Mouse (Mus musculus) monocyte, adult 5-6 weeks (primary cell): Measurements from ENCODE around the gene Fam210b. TPM values are rescaled to one million over a fixed set of nuclear protein-coding genes. Genes with fewer than 3 reads are reported as not detected.
"Not testable (repeated sequence)": the region's sequence is repeated elsewhere in the genome, so short reads cannot be mapped to it uniquely, and the experiment has no call there.

ENCODE experiments used
- ATAC-seq: fragments of 153-309, 156-312 bp; replicated peaks from 2 replicates; pipeline ENCODE4 v1.8.0; 2017; ENCODE audit warnings: mild to moderate bottlenecking; ENCODE audit not compliant: low TSS enrichment, insufficient number of reproducible peaks, severe bottlenecking, poor library complexity, low FRiP score
- total RNA-seq: library from RNA; stranded (forward); fragments of 200-1000, 200-491, 200-594 nt; gene quantifications from 3 replicates; pipeline ENCODE4 v1.2.3, GENCODE M21; 2017

The Fam210b gene
- 7.1 to 7.7 TPM (median 7.5 TPM) in 3 replicates for total RNA-seq

- peak; percentile 93 for ATAC-seq
These were observed at the start of gene Fam210b for GRCm38 (mm10) chr2:172345258-172345738. Gene Fam210b (plus strand): TSS chr2:172345565.

DNA sequence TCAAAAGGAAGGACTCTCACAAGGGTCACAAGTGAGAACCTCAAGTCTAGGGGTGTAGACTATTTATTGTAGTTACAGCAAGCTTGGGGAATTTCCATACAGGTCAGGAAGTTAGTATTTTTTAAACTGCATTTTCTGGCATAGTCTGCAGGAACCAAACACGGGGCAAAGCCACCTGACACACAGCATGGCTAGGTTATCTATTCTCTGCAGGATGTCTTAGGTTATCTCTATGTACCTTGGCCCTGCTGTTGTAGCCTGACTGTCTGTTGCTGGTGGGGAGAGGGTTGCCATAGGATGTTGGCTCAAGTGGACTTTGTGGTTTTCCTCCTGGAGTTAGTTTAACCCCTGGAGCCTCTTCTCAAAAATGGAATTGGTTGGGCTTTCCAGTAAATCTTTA is 47.3 kb upstream of the Fam210b start:
- no peak for ATAC-seq

- no peak for ATAC-seq
These were observed 46.8 kb upstream of the Fam210b start for GRCm38 (mm10) chr2:172298542-172298941.

DNA sequence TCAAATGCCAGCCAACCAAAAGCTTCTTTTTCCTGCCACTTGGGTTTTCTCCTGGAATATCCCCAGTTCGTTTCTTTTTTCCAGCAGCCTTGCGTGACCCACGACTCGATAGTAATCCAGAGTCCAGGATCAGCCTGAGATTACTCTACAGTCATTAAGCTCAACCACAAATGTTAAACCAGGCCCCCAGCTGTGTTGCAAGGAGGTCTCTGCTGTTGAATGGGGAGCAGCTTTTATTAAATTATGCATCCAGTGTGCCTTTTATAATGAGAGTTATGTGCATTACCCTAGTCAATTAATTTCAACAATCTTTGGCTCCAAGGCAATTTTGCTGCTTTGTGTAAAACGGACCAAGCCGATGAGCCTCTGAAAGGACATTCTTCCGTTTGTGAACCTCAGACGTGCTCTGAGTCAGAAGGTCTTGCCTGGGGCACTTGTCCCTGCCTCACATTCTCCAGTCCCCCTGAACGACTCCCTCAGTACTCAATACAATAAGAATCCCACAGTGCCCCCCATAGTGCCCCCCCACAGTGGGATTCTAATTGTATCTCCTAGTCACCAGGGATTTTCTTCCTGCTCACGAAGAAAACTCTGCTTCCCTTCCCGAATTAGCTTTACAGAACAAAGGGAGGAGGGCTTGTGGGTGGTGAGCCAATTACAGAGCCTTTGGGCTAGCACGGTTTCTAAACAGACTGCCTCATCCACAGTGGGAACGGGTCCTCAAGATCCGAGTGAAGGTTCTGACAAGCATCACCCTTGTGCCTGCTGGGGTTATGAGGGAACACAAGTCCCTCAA is 46.0 kb upstream of the Fam210b start:
- ATAC-seq: no peak

DNA sequence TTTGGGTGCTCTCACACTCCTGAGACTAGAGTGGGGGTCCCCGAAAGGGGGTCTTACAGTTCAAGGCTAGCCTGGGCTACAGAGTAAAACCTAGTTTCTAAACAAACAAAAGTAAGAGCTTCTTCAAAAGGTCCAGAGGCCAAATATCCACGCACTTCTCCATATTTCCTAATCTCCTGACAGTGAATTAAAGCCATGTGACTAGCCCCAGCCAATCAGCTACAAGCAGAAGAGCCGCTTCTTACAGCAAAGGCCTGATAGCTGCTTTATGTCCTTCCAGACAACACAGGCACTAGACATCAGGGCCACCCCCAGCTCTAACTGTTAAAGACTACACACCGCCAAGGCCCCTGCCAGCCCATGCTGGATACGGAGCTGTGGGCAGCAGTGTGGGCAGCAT is 43.0 kb upstream of the Fam210b start:
- no peak for ATAC-seq

GRCm38 (mm10) chr2:172304118-172304708 is 41.2 kb upstream of the Fam210b start:
- no peak for ATAC-seq

DNA sequence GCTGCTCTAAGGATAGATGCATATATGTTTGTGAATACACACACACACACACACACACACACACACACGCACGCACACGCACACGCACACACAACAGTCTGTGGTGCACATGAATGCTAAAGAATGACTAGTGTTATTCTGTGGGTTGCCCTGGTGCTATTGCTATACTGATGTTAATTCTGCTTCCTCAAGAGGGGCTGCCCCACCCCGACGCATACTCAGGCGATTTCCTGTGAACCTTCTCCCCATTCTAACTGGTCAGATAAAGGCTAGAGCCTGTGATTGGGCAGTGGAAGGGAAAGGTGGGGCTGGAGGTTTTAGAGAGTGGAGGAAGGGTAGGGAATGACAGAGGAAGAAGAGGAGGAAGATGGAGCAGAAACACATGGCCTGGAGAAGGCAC is 39.8 kb upstream of the Fam210b start:
- not testable (repeated sequence) for ATAC-seq

- ATAC-seq: no peak
These were observed 38.8 kb upstream of the Fam210b start for GRCm38 (mm10) chr2:172306544-172306943.

DNA sequence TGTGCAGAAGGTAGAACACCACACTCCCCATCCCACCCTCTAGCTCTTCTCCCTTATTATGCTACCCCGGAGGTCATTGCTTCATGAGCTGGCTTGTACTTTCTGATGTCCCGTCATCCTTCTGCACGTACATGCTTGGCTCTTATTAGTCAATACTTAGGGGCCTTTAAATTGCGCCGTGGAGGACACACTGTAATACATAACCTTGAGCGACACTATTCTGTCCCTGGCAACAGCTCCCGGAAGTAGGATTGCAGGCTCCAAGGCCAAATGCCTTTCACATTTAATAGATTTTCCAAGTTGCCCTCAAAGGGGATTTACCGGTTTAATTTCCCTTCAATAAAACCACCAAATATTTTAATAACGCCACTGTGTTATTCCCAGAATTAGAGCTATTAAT is 33.6 kb upstream of the Fam210b start:
- ATAC-seq: no peak

- ATAC-seq: no peak
These were observed 24.5 kb upstream of the Fam210b start for GRCm38 (mm10) chr2:172320878-172321277.

DNA sequence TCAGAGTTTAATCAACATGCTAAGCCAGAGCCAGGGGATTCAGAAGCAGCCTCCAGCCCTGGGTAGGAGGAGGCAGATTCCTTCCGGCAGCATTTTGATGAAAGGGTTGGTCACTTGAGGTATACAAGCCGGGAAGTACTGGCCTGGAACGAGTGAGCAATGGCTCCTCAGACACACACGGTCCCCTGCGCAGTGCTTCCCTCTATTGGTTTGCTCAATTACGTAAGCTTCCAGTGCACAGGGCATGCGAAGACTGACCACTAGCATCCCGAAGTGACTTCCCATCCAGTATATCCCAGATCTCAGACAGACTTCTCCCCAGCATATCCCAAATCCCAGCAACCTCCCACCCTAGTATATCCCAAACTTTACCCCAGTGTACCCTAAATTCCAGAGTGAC is 17.1 kb upstream of the Fam210b start:
- ATAC-seq: no peak

DNA sequence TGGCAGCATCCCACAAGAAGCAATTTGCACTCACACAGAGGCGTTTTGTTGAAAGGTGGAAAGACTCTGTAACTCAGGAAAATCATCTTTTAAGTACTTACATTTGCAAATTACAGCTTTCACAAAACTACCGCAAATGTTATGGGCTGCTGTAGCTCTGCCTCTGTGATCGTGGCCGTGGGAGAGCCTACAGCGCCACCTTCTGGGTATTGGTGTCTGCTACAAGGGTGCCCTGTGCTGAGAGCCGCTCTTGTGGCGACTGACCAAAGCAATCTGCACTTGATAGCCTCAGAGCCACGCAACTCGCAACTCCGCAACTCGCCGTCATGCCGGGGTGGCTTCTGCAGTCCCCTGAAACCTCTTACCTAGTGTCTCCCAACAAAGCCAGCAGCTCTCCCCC is 16.2 kb upstream of the Fam210b start:
- no peak; the same call in 1 of the 2 replicates for ATAC-seq

DNA sequence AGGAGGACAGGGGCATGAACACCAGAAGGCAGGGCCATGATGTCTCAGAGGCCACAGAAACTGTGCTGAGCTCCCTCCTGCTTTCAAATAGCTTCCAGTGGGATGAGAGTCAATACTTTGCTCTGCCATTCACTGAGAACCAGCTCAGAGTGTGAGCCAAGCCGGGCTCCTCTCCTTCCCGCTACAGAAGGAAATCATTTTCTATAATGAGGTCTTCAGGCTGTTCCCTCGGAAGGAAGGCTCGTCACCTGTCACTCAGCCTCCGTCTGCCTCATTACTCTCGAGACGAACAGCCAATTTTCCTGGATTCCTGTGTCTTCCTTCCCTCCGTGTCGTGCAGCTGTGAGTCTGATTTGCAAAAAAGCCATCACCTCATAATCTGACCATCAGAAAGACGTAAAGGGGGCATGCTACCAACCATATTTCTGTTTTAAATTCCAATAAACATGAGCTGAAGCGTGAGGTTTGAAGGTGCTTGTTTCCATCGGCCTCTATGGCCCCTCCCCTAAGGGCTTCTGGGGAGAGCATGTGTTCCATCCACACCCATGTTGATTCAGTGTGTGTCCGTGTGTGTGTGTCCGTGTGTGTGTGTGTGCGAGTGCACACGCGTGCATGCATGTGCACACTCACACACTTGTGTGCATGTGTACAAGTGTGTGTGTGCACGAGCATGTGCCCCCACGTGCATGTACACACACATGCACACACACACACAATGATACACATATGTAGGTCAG is 7.0 kb upstream of the Fam210b start:
- no peak for ATAC-seq

DNA sequence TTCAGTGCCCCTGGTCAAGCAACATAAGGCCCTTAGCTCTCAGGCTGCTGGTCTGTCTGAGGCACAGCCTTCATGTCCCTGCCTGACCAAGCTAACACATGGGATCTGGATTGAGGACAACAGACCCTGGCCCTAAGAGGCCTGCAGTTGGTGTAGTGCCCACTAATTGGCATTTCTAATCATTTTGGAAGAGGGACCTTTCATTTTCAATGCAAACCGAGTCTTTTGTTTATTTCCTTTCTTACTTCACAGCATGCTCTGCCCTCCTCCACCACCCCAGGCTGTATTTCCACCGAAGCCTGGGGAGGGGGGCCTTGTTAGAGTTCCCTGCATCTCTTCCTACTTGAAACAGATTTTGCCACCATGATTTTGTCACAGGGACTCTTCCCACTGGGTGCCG is 4.4 kb upstream of the Fam210b start:
- no peak for ATAC-seq

- ATAC-seq: no peak
These were observed 3.8 kb upstream of the Fam210b start for GRCm38 (mm10) chr2:172341606-172342005.

- ATAC-seq: no peak
These were observed 1.6 kb upstream of the Fam210b start for GRCm38 (mm10) chr2:172343751-172344150.

DNA sequence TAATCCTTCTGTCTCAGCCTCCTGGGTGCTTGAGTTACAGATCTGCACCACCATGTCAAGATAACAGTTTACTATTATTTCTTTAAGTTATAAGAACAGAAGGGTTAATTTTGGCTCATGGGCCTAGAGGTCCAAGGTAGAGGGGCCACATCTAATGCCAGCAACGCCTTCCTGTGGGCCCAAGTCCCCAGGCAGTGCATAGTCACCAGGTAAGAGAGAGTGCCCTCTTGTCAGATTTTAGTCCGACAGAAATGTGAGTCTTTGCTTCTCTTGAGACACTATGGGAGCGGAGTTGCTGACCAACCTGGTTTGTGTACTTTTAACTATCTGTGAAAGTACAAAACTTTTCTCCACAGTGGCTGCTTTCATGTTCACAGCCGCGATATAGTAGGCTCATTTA is 696 bp upstream of the Fam210b start:
- no peak for ATAC-seq

- no peak for ATAC-seq
These were observed 917 bp downstream of the Fam210b start for GRCm38 (mm10) chr2:172346034-172346929.
